Mouse (Mus musculus) urinary bladder, postnatal 36 days (tissue): Measurements from ENCODE around the gene Cfap61.

Experiments
- DNase-seq, 2 experiments: peaks; one replicate each; pipeline ENCODE4 v3.0.0; 2022; ENCODE audit warnings: low spot score in 2 of 2, mixed read lengths in 1 of 2

The Cfap61 gene

DNA sequence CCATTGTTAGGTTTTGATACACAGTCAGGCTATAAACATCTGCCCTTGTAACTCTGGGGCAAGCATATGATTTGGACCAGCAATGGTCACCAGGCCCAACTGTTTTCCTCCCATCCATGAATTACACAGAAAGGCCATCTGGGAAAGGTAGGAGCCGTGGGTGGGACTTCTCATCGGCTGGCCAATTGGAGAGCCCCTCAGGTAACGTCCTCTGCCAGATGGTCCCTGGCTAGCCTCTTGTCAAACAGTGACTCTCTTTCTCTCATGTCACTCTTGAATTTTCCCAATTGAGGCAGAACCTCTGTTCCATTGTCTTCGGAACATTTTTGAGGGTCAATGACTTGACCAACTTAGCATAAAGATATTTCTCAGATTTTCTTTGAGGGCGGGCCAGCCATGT lies 213.2 kb downstream of the Cfap61 start:
- DNase-seq, result no peak

DNA sequence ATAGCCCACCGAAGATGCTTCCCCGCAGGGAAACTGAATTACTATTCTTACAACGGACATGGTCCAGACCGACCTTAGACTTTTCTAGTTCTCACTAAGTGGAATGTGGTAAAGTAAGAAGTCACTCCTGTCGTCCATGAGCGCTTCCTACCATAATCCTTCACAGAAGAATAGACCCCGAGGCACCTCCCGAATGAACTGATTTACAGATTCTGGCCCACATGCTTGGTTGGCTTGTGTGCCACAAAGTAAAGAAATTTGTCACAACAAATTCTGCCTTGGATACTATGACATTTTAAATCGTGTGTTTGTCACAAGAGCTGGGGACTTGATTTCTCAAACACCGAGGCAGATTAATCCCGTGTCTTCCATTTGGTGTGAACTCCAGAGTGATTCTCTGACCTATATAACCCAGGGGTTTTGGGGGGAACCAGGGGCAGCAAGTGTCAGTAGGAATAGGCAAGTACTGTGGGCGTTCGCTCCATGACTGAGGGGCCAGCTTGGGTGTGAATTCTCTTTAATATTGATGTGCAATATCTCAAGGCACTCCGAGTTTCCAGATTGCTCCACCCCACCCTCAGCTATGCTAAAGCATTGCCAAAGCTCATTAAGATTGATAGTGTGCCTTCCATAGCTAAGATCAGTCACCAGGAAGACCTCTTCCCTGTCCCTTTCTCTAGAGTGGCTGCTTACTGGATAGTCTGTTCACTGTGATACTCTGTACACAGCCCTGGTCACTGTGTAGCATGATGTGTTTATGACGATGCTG lies 214.8 kb downstream of the Cfap61 start:
- DNase-seq, result no peak

DNA sequence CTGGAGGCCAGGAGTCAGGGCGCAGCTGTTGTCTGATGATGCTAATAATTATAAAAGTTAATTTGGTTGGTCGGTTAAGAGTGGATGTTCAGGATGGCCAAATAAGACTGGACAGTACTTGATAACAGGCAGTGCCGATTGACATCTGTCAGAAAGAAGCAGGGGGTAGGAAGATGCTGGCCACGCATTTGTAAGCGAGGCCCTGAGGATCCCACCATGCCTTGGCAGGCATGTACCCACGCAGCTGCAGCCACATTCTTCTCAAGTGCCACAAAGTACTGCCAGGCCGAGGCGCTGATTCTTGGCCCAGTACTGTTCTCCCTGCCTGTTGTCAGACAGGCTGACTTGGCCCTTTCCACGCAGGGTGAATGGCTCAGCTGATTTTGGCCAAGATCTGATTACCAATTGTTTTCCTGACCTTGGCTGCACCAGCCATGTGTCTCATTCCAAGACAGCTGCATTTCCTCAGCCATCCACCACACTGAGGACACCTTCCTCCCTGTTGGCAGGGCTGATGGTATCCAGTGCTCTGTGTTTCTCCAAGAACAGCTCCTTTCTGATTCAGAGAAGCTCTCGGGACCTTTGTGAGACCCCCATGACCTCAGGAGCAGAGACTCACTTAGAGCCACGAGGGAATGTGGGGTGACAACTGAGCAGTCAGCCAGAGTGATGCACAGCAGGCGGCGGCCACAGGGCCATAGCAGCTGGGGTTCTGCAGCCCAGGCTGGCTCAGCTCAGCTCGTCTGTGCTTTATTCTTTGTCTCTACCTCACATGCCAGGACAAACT lies 233.6 kb downstream of the Cfap61 start:
- DNase-seq, result no peak

DNA sequence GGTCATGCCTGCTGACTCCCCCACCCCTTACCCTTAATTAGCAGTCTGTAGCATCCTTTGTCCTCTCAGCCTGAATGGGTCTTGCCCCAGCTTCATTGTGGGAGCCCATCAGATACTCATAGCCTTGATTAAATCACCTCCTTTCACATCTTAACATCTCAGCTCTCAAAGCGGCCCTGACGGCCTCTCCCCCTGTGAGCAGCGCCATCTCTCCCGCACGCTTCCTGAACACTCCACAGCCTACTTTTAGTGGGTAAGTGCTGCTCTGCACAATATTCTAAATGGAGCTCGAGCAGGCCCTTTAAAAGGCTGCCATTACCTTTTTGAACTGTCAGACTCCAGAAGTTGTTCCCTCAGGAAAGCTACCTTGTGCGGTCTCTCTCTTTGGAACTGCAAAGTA lies 234.9 kb downstream of the Cfap61 start:
- DNase-seq, result no peak

DNA sequence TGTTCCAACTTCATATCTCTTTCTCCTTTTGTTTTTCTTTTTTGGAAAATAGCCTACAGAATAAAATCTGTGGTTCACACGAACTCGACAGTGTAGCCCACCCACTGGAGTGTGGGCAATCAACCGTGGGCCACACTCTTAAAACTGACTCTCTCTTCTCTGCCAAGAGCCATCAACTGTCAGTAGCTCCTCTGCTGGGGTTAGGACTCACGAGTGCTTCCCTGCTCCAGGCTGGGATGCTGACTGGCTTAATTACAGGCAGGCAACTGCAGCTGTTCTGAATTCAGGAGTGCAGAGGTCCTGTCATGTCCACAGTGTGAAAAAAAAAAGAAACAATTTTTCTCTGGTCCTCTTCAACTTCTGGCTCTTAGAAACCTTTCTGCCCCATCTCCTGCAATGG lies 237.5 kb downstream of the Cfap61 start:
- no peak for DNase-seq

DNA sequence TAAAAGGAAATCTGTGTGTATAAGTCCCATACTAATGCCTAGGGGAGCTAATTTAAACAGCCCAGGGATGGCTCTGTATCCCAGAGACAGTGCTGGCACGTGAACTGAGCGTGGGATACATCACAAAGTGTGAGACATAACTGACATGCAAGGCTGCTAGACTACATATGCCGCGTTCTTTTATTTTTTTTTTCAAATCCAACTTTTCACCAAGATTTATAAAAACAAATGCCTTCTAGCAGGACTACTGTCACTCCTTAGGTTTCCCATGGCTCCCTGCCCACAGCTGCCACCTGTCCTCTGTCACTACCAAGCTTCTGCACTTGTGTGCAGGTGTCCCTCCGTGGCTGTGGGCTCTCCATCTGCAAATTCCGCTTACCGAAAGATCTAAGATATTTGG lies 239.6 kb downstream of the Cfap61 start:
- DNase-seq, result no peak

DNA sequence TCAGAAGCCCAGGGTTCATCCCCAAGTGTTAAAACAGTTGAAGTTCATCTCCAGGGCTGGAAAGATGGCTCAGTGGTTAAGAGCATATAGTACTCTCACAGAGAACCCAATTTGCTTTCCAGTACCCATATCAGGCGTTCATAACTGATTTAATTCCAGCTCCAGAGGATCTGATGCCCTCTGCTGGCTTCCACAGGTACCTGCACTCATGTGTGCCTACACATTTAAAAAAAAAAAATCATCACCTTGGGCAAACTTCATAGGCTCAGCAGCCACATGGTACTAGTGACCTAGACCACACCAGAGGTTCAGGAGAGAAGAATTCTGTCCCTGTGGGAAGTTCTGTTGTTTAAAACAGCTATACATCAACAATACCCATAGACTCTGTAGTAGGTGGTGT lies 244.1 kb downstream of the Cfap61 start:
- DNase-seq, result no peak

DNA sequence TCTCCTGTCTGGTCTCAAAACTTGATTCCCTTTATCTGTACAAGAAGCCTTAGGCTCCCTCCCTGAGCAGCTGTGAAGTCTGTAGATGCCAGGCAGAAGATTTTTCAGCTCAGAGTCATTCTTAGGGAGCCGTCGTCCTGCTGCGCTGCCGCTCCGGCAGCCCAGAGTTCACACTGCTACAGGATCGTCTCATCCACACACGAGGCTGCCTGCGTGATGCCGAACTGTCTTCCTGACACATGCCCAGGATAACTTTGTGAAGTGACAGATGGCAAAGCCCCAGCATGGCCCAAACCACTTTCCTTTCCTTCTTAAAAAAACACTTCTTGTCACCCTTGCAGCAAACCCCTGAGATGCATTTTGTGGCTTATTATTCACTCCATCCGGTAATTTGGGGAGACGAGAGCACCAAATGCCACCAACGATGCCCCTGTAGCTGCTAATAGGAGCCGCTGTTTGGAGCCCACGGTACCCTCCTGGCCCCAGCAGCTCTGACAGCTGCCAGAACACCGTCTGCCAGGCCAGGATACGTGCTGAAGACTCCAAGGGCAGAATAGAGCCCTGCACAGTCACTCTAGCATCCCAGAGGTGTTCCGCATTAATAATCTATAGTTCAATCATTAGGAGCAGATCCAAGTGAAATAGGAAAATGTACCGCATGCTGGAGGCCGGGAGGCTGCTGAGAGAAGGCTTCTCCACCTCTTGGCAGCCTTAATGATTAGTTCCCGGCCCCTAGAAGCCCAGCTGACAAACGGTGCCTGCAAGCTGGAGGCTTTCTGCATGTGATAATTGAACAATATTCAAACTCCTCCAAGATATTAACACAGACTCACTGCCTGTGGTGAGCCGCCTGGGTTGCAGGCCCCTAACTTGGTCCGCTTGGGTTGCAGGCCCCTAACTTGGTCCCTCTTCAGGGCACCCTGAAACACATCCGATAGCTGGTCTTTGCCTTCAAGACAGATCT lies 249.5 kb downstream of the Cfap61 start:
- DNase-seq, result no peak

DNA sequence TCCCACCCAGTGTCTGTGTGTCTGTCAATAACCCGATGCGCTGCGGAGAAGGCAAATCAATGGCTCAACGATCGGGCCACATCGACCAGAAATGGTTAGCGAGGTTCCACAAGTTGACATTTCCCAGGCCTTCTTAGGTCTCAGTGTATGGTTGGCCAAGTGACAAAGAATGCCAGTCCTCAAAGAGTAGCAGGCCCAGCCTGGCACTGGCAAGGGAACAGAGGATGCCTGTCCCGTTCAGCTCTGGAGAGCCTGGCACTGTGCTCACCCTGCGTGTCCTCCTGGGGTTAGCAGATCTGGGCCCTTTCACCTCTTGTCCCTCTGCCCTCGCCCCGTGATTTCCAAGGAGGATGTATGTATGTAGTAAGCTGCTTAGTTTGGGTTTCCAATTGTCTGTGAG lies 261.5 kb downstream of the Cfap61 start:
- no peak for DNase-seq

DNA sequence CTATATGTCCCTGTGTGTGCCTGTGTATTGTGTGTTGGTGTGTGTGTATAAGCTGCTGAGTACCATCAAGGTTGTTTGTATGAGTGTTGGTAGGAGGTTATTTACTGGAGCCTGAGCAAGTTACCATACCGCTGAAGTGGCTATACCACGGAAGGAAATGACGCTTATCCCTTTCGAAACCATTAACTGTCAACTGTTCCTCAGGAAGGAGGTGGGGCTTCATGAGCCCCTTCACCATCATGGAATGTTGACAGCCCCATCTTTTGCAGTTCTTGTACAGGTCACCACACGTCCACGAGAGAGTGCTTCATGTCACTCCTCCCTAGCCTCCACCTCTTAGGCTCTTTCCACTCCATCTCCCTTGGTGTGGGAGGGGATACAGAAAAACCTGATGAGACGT lies 263.4 kb downstream of the Cfap61 start:
- DNase-seq, result no peak

DNA sequence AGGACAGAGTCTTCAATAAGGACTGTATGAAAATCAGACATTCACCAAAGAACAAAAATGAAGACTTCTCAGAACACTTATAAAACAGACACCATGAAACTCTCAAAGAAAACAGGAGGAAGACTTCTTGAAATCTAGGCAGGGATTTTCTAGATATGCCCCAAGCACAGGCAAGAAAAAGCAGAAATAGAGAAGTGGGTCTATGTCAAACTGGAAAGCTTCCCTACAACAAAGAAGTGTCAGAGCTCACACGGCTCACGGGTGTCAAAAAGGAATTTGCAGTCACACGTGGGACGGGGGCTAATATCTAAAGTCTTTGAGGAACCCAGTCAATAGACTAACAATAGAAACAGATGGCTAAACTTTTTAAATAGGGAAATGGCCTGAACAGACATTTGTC lies 276.4 kb downstream of the Cfap61 start:
- no peak for DNase-seq

DNA sequence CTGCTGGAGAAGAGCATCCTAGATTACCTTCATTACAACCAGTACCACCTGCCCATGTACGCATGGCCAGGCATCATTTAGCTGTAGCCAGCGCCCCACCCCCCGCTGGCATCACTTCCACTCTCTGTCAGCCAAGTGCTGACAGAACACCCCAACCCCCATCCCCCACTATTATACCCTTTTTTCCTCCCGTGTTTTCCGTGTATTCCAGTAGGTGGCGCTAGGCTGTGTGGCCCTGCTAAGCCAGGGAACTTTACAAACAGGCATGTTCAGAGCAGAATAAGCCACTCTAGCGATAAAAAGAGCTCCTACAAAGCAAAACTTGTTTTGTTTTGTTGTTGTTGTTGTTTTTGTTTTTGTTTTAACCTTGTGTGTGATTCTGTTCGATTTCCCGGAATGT lies 280.1 kb downstream of the Cfap61 start:
- no peak for DNase-seq

DNA sequence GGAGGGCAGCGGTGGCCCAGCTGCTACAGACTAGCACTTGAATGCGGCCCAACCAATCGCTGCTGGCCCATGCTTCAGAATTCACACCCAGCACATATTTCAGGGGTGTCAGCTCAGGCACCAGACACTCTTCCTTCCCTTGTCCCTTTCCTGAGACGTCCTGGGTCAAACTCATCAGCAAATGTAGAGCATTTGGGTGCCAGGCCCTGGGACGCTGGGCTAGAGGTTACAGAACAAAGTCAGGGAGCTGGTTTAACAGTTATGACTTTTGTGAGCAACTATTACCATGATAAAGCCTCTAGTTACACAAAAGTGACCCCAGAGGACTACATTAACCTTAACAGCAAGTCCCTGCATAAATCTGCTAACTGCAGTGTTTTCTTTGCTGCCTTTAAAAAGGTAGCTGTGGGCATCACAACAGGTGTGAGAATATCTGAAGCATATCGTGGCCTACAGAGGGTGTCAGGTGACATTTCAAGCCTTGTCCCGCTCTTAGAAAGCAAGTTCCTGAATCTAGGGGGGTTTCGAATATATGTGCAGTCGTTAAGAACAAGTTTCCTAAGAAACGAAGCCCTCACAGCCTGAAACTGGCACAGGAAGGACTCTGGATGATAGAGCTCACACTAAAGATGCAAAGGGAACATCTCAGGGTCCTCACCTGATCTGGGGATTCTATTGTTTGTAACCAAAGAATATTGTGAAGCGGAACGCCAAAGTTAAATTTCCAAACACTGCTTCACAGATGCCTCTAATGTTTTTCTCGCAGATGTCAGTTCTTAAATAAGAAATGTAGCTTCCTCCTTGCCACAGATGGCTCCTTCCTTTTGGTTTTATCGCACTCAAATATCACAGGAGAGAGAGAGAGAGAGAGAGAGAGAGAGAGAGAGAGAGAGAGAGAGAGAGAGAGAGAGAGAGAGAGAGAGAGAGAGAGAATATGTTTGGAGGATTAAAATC lies 281.8 kb downstream of the Cfap61 start:
- DNase-seq, result no peak

DNA sequence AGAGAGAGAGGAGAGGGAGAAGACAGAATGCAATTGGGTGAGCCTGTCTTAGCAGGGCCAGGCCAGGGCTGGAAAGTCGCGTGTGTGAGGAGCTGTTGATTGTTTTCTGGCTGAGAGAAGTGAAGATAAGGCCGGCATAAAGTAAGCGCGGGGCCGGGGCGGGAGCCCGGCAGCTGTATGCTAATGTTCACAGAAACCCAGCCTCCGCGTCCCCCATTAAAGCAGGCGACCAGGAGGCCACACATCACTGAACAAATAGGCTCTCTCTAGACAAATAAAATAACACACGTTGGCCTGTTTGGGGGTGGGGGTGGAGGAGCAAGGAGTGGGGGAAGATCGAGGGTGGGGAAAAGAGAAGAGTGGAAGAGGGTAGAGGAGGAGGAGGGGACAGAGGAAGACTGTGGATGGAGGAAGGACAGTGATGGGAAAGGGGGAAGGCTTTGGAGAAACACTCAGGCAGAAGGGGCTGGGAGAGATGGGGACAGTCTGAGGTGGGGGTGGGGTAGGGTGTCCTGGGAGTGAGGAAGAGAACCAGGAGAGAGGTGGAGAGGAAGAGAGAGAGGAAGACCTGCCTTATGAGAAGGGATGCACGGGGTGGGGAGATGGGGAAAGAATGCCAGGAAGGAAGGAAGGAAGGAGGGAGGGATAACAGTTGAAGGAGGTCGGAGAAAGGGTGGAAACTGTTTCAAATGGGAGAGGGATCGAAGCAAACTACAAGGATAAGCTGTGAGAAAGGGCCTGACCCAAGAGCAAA lies 282.8 kb downstream of the Cfap61 start:
- no peak for DNase-seq

DNA sequence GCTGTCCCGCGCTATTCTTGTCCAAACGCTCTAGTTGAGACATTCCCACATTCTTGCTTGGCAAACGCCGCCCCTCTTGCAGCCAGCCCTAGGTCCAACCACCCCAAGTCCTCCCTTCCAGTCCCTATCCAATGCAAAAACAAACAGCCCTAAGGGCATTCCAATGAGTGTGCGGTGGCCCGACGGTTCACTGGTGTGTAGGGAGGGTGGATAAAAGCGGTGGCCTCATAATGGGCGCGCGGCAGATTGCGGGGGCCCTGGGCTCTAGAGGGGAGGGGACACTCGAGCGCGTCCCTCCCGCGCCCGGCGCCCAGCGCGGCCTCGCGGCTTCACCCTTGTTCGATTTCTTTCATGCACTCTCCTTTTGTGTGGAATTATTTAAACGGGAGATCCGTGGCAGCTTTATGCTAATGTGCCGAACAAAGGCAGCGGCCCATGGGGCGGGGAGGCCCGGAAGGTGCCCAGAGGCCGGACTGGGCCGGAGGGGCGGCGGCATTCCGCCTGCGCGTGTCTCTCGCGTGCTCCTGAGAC lies 283.6 kb downstream of the Cfap61 start:
- DNase-seq, result no peak

DNA sequence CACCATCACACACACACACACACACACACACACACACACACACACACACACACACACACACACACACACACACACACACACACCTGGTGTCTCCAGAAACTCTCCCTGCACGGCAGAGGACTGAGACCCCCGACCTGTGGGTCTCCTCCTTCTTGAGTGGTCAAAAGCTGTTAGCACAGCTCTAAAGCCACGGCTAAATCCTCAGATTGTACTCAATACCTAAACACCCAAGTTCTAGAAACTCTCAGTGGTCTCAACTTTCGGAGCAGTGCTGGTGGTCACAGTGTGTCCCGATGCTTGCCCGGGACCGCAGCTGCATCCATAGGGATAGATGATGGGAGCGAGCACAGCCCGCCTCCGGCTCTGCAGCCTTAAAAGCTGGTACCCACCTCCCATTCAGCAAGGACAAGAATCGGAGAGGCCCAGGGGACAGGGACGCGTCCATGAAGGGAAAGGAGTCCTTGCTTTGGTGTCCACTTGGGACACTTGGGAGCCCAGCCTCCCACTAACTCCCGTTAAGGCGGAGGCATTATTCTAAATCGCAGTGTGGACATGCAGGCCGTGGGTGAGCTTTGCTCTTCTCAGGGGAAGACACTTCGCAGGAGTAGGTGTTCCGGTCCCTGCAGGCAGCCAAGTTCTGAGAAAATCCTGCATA lies 284.4 kb downstream of the Cfap61 start:
- no peak for DNase-seq

DNA sequence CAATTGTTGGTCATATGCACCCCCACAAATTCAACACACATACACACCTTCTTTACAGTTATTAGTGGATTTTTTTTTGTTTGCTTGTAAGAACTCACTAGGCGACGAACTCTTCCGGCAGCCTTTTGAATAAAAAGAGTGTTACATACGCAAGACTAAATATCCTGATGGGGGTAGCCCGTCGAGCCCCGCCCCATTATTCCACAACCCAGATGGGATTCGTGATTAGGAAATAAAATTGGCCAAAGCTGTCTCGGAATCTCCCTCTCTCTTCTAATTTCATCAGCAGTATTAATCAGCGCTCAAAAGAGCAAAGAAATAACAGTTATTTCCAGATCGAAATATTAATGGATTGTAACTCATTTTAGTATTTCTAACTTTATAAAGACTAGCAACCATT lies 285.2 kb downstream of the Cfap61 start:
- no peak for DNase-seq

DNA sequence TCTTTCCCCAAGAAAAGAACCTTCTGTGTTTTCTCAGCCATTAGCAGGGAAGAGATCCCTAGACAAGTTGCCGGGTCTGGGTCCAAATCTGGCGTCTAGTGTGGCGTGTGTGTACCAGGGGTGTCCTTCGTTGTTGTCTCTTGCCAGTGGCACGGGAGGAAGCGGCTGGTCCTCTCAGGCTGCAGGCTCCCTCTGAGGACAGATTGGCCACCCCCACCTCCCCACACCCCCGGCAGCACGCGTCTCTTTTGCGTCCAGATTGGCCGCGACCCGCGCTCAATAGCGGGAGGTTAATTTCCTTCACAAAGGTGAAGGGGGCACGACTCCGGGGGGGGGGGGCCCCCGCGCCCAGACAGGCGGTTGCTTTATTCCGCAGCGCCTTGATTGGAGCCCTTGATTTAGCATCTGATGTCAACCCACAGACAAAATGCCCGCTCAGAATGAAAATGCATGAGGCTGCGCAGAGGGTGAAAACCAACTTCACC lies 286.0 kb downstream of the Cfap61 start:
- no peak for DNase-seq
